Comparison of ENCODE assay signal across 13 mouse cellular contexts in genomic region chr1:30772851-30773250, GRCm38 (mm10).
DNase-seq lines count a peak whose midpoint lies in the region.
"Had no signal": no experiment of that assay in that cellular context is flagged by ENCODE, and none has a peak within 500 bp of the region (broad histone marks: within the 10 kb centered on the region; RNA-seq: fewer than 3 reads in every experiment).

No protein-coding gene starts in this region.

- intact Hi-C loops in heart, postnatal 36 days (cut with DNase I) = no loop called here

- DNase-seq in cerebellum, postnatal 10 days = peak; percentile 70 to 82
- DNase-seq in cerebellum, postnatal 4 days (ENCODE audit: low spot score in 2 of 2) = no peak
- DNase-seq in cerebellum, postnatal 25 days = peak; percentile 34 to 53
- no peak for DNase-seq in cerebellum, adult 8-10 months
- DNase-seq in heart, adult 11 months = peak; percentile 61
- no peak for DNase-seq in heart, postnatal 36 days
- DNase-seq: adrenal gland, adult 8-10 months; adrenal gland, postnatal 14 days; adrenal gland, postnatal 36 days; B cell, adult 2 months; cerebellum, adult 2 months; cerebellum, adult 9-11 months; forebrain, postnatal 0 days had no signal

Comparison
In these comparisons a context has a peak if more than half of its experiments do, and no peak if none do; other contexts are left out.
1. DNase-seq: peak in cerebellum, postnatal 10 days (2 of 2), cerebellum, postnatal 25 days (2 of 2) and heart, adult 11 months (single experiment); none in cerebellum, postnatal 4 days (0 of 2), cerebellum, adult 8-10 months (single experiment) and heart, postnatal 36 days (0 of 2).